19 mouse cellular contexts compared by ENCODE assay signal in genomic region chr5:53536635-53537554, GRCm38 (mm10).
DNase-seq lines count a peak whose midpoint lies in the region; ATAC-seq and TF ChIP-seq lines count a peak whose summit lies in the region.
"Had no signal": no experiment of that assay in that cellular context is flagged by ENCODE, and none has a peak within 500 bp of the region (broad histone marks: within the 10 kb centered on the region; RNA-seq: fewer than 3 reads in every experiment).

No protein-coding gene starts in this region.

- intact Hi-C loops in gastrocnemius, adult 2 months (cut with DNase I) = no loop called here

- no peaks in the 10 kb centered on the region for H3K27me3 ChIP-seq in embryonic facial prominence, embryonic 14.5 days (replicated peaks; ENCODE audit: control insufficient read depth, insufficient read depth, low read length)
- H3K27me3 ChIP-seq in hindbrain, postnatal 0 days (ENCODE audit: insufficient read depth, low read length) = no peaks in the 10 kb centered on the region
- H3K27me3 ChIP-seq in intestine, embryonic 15.5 days (replicated peaks) = no peaks in the 10 kb centered on the region
- H3K27me3 ChIP-seq in kidney, embryonic 14.5 days (ENCODE audit: control insufficient read depth, insufficient read depth, low read length) = no peaks in the 10 kb centered on the region
- H3K27me3 ChIP-seq: forebrain, embryonic 12.5 days; liver, embryonic 12.5 days had no signal

- no peaks in the 10 kb centered on the region for H3K36me3 ChIP-seq in embryonic facial prominence, embryonic 14.5 days (ENCODE audit: control insufficient read depth, insufficient read depth, low read length)
- H3K36me3 ChIP-seq in hindbrain, postnatal 0 days (ENCODE audit: insufficient read depth, low read length) = no peaks in the 10 kb centered on the region
- no peaks in the 10 kb centered on the region for H3K36me3 ChIP-seq in intestine, embryonic 15.5 days
- no peaks in the 10 kb centered on the region for H3K36me3 ChIP-seq in kidney, embryonic 14.5 days (ENCODE audit: control insufficient read depth, insufficient read depth, low read length)
- H3K36me3 ChIP-seq: forebrain, embryonic 12.5 days; liver, embryonic 12.5 days; midbrain, embryonic 10.5 days had no signal

- H3K4me2 ChIP-seq in embryonic facial prominence, embryonic 14.5 days (ENCODE audit: low read depth, low read length) = peak overlapping the region; percentile 13; the same call in 1 of the 2 replicates
- H3K4me2 ChIP-seq in hindbrain, postnatal 0 days (ENCODE audit: low read depth, low read length) = no peak overlapping the region
- H3K4me2 ChIP-seq in intestine, embryonic 15.5 days (replicated peaks) = no peak overlapping the region
- no peak overlapping the region for H3K4me2 ChIP-seq in kidney, embryonic 14.5 days (replicated peaks; ENCODE audit: low read depth, low read length)
- H3K4me2 ChIP-seq: forebrain, embryonic 12.5 days; liver, embryonic 12.5 days had no signal

- 49% methylated on average over 12 of the region's 12 CpGs for WGBS in embryonic facial prominence, embryonic 14.5 days
- WGBS in hindbrain, postnatal 0 days = 79% methylated on average over 12 of the region's 12 CpGs
- 63% methylated on average over 12 of the region's 12 CpGs for whole genome bisulfite sequencing in intestine, embryonic 15.5 days
- WGBS in kidney, embryonic 14.5 days = 70% methylated on average over 12 of the region's 12 CpGs

- H3K4me1 ChIP-seq in embryonic facial prominence, embryonic 14.5 days (ENCODE audit: control insufficient read depth, insufficient read depth, low read length) = peaks cover 7% of the 10 kb centered on the region; the same call in 1 of the 2 replicates
- no peaks in the 10 kb centered on the region for H3K4me1 ChIP-seq in hindbrain, postnatal 0 days (ENCODE audit: insufficient read depth, low read length)
- H3K4me1 ChIP-seq in intestine, embryonic 15.5 days (replicated peaks) = peaks cover 5% of the 10 kb centered on the region
- H3K4me1 ChIP-seq in kidney, embryonic 14.5 days (ENCODE audit: control insufficient read depth, insufficient read depth, low read length) = no peaks in the 10 kb centered on the region
- H3K4me1 ChIP-seq: forebrain, embryonic 12.5 days; liver, embryonic 12.5 days had no signal

- TF ChIP-seq CTCF in gastrocnemius, adult 2 months (IDR thresholded peaks at IDR 0.05) = no peak
- TF ChIP-seq CTCF in hindbrain, postnatal 0 days (IDR thresholded peaks at IDR 0.05; ENCODE audit: low read depth) = no peak

- ATAC-seq in embryonic facial prominence, embryonic 14.5 days (ENCODE audit: low read depth) = peak; percentile 67; the same call in 1 of the 2 replicates
- no peak for ATAC-seq in hindbrain, postnatal 0 days
- no peak for ATAC-seq in intestine, embryonic 15.5 days
- ATAC-seq in kidney, embryonic 14.5 days (ENCODE audit: low FRiP score, low TSS enrichment) = no peak
- ATAC-seq: liver, embryonic 12.5 days had no signal

- H3K9me3 ChIP-seq in embryonic facial prominence, embryonic 14.5 days (ENCODE audit: control insufficient read depth, low read length) = no peaks in the 10 kb centered on the region
- H3K9me3 ChIP-seq in hindbrain, postnatal 0 days (ENCODE audit: low read length) = no peaks in the 10 kb centered on the region
- H3K9me3 ChIP-seq in intestine, embryonic 15.5 days = no peaks in the 10 kb centered on the region
- H3K9me3 ChIP-seq in kidney, embryonic 14.5 days (ENCODE audit: control insufficient read depth, low read length) = no peaks in the 10 kb centered on the region
- H3K9me3 ChIP-seq: forebrain, embryonic 12.5 days; liver, embryonic 12.5 days; midbrain, embryonic 10.5 days had no signal

- DNase-seq in gastrocnemius, adult 2 months = peak; percentile 61
- DNase-seq in gastrocnemius, postnatal 4 days (ENCODE audit: low spot score in 2 of 2) = no peak
- DNase-seq in 3T3-L1 (ENCODE audit: low read depth, low spot score) = peak; percentile 88
- peak; percentile 74 for DNase-seq in embryonic facial prominence, embryonic 14.5 days (ENCODE audit: low spot score)
- DNase-seq in lung, postnatal 14 days = peak; percentile 13
- DNase-seq in hindbrain, postnatal 0 days (ENCODE audit: low spot score) = no peak
- DNase-seq: adrenal gland, adult 8-10 months; cerebellum, adult 9-10 months; gastrocnemius, postnatal 25 days; kidney, adult 8-10 months; kidney, postnatal 36 days; spleen, adult 18-20 months; thymus, postnatal 4 days had no signal

- no peak overlapping the region for H3K9ac ChIP-seq in embryonic facial prominence, embryonic 14.5 days (ENCODE audit: low read depth, low read length)
- H3K9ac ChIP-seq in hindbrain, postnatal 0 days (replicated peaks; ENCODE audit: low read length) = no peak overlapping the region
- no peak overlapping the region for H3K9ac ChIP-seq in intestine, embryonic 15.5 days
- H3K9ac ChIP-seq in kidney, embryonic 14.5 days (ENCODE audit: low read depth, low read length) = no peak overlapping the region
- H3K9ac ChIP-seq: forebrain, embryonic 12.5 days; liver, embryonic 12.5 days had no signal

- peak overlapping the region; percentile 63 for H3K27ac ChIP-seq in gastrocnemius, adult 2 months
- H3K27ac ChIP-seq in embryonic facial prominence, embryonic 14.5 days (replicated peaks; ENCODE audit: low read depth, low read length) = 0 out of 2 replicates have a peak overlapping the region, but pooled peaks have one; percentile 28
- no peak overlapping the region for H3K27ac ChIP-seq in hindbrain, postnatal 0 days
- no peak overlapping the region for H3K27ac ChIP-seq in intestine, embryonic 15.5 days
- H3K27ac ChIP-seq in kidney, embryonic 14.5 days (ENCODE audit: low read depth, low read length) = no peak overlapping the region
- H3K27ac ChIP-seq: forebrain, embryonic 12.5 days; liver, embryonic 12.5 days; macrophage; midbrain, embryonic 10.5 days had no signal

- no peak overlapping the region for H3K4me3 ChIP-seq in gastrocnemius, adult 2 months
- H3K4me3 ChIP-seq in embryonic facial prominence, embryonic 14.5 days (ENCODE audit: low read depth, low read length) = no peak overlapping the region
- H3K4me3 ChIP-seq in hindbrain, postnatal 0 days (ENCODE audit: low read length) = no peak overlapping the region
- H3K4me3 ChIP-seq in intestine, embryonic 15.5 days (replicated peaks) = no peak overlapping the region
- no peak overlapping the region for H3K4me3 ChIP-seq in kidney, embryonic 14.5 days (ENCODE audit: low read length)
- H3K4me3 ChIP-seq: forebrain, embryonic 12.5 days; liver, embryonic 12.5 days; midbrain, embryonic 10.5 days had no signal

Comparison
In these comparisons a context has a peak if more than half of its experiments do, and no peak if none do; other contexts are left out.
1. DNase-seq: peak in gastrocnemius, adult 2 months (single experiment), 3T3-L1 (single experiment), embryonic facial prominence, embryonic 14.5 days (single experiment) and lung, postnatal 14 days (single experiment); none in gastrocnemius, postnatal 4 days (0 of 2) and hindbrain, postnatal 0 days (single experiment).
2. H3K27ac ChIP-seq: peak in gastrocnemius, adult 2 months (single experiment) and embryonic facial prominence, embryonic 14.5 days (single experiment); none in hindbrain, postnatal 0 days (single experiment), intestine, embryonic 15.5 days (single experiment) and kidney, embryonic 14.5 days (single experiment).